Mouse (Mus musculus): Measurements from ENCODE around the gene Apoa1. TPM values are rescaled to one million over a fixed set of nuclear protein-coding genes. Genes with fewer than 3 reads are reported as not detected.

Gene Apoa1
- polyA plus RNA-seq, 1 experiment from 2014 or later = 124 TPM

DNA sequence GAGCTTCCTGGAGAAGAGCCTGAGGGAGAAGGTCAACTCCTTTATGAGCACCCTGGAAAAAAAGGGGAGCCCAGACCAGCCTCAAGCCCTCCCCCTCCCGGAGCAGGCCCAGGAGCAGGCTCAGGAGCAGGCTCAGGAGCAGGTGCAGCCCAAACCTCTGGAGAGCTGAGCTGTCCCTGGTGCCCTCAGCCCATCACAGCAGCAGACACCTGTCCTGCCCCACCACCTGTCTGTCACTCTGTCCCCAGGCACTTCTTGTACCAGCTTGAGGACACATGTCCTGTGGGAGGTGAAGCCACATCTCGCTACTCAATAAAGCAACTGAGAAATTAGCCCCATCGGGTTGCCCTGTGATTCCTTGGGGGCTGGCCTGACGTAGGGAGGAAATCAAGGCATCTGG, 14.7 kb downstream of the Apoa1 start:
- WGBS = 71% methylated on average over 4 of the region's 4 CpGs
- DNase-seq (ENCODE audit: low spot score) = no peak
- Histone ChIP-seq H3K27ac (peak overlapping the region; percentile 57; the same call in 1 of the 2 replicates), H3K36me3 (no peaks in the 10 kb centered on the region), H3K27me3 (ENCODE audit: insufficient read depth, poor library complexity, severe bottlenecking) (peaks cover 24% of the 10 kb centered on the region; the same call in 1 of the 2 replicates), H3K4me3 (no peak overlapping the region), H3K4me1 (peaks cover 19% of the 10 kb centered on the region), H3K9me3 (no peaks in the 10 kb centered on the region)

DNA sequence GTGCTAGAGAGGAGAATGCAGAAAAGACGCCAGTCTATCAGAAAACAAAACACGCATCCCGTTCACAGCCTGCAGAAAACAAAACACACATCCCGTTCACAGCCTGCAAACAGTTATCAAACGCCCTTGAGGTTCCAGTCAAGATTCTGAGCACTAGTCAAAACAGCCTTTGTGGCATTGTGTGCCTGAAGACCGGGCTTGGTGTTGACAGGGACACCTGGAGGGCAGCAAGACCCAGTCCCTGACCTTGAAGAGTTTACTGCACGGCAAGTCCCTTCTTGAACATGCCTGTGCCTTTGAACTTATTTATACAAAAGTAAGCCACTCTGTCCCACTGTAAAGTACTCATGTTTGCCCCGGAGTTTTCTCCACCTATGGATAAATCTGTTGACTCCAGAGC, 15.2 kb downstream of the Apoa1 start:
- H3K27me3 ChIP-seq (ENCODE audit: insufficient read depth, poor library complexity, severe bottlenecking) = peaks cover 29% of the 10 kb centered on the region; the same call in 1 of the 2 replicates
- H3K36me3 ChIP-seq = no peaks in the 10 kb centered on the region
- DNase-seq (ENCODE audit: low spot score) = no peak
- peak overlapping the region; percentile 57; the same call in 1 of the 2 replicates for H3K27ac ChIP-seq
- H3K4me1 ChIP-seq = peaks cover 19% of the 10 kb centered on the region
- H3K4me3 ChIP-seq = no peak overlapping the region
- WGBS = 34% methylated on average over 8 of the region's 8 CpGs
- no peaks in the 10 kb centered on the region for H3K9me3 ChIP-seq

DNA sequence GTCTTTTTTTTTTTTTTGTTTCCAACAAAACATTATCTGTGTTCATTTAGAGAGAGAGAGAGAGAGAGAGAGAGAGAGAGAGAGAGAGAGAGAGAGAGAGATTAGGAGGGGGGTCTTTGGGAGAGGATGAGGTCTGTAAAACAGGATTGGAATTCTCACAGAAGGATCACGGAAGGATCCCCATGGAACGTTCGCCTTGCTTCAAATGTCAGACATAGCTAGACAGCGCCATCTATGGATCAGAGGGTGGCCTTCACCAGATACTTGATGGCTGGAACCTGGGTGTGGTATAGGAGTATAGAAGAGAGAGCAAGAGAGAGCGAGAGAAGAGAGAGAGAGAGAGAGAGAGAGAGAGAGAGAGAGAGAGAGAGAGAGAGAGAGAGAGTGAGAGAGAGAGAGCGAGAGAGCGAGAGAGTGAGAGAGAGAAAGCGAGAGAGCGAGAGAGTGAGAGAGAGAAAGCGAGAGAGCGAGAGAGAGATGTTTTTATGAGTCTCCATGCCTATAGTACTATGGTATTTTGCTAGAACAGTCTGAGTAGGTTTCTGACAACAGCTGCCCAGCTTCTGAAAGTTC, 18.5 kb downstream of the Apoa1 start:
- Histone ChIP-seq H3K27me3 (ENCODE audit: insufficient read depth, poor library complexity, severe bottlenecking) (peaks cover 19% of the 10 kb centered on the region; the same call in 1 of the 2 replicates), H3K9me3 (no peaks in the 10 kb centered on the region), H3K36me3 (no peaks in the 10 kb centered on the region), H3K4me3 (no peak overlapping the region), H3K4me1 (peaks cover 19% of the 10 kb centered on the region), H3K27ac (no peak overlapping the region)
- peak; percentile 88 for DNase-seq (ENCODE audit: low spot score)
- WGBS = 30% methylated on average over 11 of the region's 11 CpGs

DNA sequence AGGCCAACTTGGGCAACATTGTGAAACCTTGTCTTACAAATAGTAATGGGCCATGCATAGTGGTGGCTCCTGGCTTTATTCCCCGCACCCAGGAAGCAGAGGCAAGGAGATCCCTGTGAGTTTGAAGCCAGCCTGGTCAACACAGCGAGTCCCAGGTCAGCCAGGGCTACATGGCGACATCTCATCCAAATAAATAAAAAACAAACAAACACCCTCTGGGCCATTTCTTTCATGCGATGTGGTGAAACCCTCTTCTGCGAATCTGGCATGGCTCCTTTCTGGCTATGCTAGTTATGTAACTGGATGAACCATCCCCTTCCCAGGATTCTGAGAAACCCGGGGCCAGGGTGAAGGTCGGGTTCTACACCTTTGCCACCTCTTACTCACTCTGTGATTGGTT, 27.8 kb downstream of the Apoa1 start:
- H3K36me3 ChIP-seq = no peaks in the 10 kb centered on the region
- WGBS = 89% methylated on average over 7 of the region's 7 CpGs

DNA sequence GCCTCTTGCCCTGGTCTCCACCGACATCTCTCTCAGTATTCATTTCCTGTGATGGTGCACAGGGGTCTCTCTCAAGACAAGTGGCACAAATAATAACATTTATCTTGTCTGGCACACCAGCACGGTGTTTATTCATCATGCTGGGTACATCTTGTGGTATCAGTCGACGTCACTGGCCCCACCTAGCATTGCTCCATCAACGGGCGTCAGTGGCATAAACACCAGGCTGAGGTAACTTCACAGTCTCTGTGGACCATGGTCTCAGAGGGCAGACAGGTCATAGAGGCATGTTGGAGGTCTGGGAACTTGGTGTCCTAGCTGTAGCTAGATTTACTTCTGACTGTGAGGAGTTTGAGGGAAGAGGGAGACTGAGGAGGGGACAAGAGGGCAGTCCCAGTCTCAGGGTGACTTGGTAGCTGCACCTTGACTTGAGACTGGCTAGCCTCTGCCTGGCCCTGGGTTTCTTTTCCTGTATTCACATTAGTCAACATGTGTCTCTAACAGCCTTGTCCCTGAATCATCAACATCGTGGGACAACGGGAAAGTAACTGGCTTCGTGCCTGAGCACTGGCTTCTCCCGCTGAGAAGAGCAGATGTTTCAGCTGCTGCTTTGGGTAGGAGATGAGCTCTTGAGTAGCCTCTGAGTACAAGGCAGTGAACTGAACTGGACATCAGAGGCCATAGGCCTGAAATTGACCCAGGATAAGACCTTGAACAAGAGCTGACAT, 28.4 kb downstream of the Apoa1 start:
- no peaks in the 10 kb centered on the region for H3K36me3 ChIP-seq
- H3K27ac ChIP-seq = peak overlapping the region; percentile 42; the same call in 1 of the 2 replicates
- WGBS = 84% methylated on average over 10 of the region's 10 CpGs
- H3K4me3 ChIP-seq = no peak overlapping the region
- DNase-seq (ENCODE audit: low spot score) = no peak
- H3K27me3 ChIP-seq (ENCODE audit: insufficient read depth, poor library complexity, severe bottlenecking) = peaks cover 4% of the 10 kb centered on the region; the same call in 1 of the 2 replicates
- H3K4me1 ChIP-seq = no peaks in the 10 kb centered on the region
- no peaks in the 10 kb centered on the region for H3K9me3 ChIP-seq

More for the DNA sequence above, 27.8 kb downstream of the Apoa1 start:
- Histone ChIP-seq H3K9me3 (no peaks in the 10 kb centered on the region), H3K27ac (no peak overlapping the region), H3K4me3 (no peak overlapping the region), H3K4me1 (no peaks in the 10 kb centered on the region), H3K27me3 (ENCODE audit: insufficient read depth, poor library complexity, severe bottlenecking) (peaks cover 4% of the 10 kb centered on the region; the same call in 1 of the 2 replicates)
- DNase-seq (ENCODE audit: low spot score) = no peak

DNA sequence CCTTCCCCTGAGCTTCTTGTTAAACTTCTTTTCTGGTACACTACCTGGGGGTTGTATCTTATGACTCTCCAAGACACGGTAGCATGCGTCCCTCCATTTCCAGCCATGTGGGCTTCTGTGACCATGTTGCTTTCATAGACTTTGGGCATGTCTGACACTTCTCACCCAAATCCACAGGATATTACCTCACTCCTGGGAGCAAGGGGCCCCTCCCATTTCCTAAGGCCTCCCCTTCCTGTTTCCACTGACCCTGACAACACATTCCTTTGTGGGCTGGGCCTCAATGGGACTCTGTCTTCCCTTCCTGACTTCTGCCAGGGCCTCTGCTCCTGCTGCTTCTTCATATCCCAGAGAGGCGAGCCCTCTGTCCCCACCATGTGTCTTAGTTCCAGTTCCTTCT, 29.2 kb downstream of the Apoa1 start:
- Histone ChIP-seq H3K27me3 (ENCODE audit: insufficient read depth, poor library complexity, severe bottlenecking) (peaks cover 4% of the 10 kb centered on the region; the same call in 1 of the 2 replicates), H3K4me1 (no peaks in the 10 kb centered on the region), H3K4me3 (no peak overlapping the region), H3K9me3 (no peaks in the 10 kb centered on the region), H3K36me3 (no peaks in the 10 kb centered on the region), H3K27ac (peak overlapping the region; percentile 42; the same call in 1 of the 2 replicates)
- WGBS = 76% methylated on average over 3 of the region's 3 CpGs
- DNase-seq (ENCODE audit: low spot score) = no peak

DNA sequence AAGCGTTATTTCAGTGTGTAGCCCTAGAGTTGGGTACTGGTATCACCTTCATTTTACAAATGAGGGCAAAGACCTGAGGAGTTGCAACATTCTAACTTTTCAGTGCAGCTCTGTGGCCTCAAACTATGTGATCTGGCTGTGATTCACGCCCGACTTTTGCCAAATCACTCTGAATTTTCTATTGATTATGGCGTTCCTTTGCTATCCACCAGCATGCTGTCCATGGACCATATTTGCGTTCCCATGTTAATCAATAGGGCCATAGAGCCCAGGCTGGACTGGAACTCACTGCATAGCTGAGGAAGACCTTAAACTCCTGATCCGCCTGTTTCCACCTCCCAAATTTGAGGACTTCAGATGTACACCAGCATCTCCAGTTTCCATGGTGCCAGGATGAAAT, 30.7 kb downstream of the Apoa1 start:
- Histone ChIP-seq H3K36me3 (no peaks in the 10 kb centered on the region), H3K9me3 (no peaks in the 10 kb centered on the region), H3K27ac (no peak overlapping the region), H3K4me1 (no peaks in the 10 kb centered on the region), H3K27me3 (ENCODE audit: insufficient read depth, poor library complexity, severe bottlenecking) (peaks cover 4% of the 10 kb centered on the region; the same call in 1 of the 2 replicates), H3K4me3 (no peak overlapping the region)
- no peak for DNase-seq (ENCODE audit: low spot score)
- 76% methylated on average over 6 of the region's 6 CpGs for WGBS

DNA sequence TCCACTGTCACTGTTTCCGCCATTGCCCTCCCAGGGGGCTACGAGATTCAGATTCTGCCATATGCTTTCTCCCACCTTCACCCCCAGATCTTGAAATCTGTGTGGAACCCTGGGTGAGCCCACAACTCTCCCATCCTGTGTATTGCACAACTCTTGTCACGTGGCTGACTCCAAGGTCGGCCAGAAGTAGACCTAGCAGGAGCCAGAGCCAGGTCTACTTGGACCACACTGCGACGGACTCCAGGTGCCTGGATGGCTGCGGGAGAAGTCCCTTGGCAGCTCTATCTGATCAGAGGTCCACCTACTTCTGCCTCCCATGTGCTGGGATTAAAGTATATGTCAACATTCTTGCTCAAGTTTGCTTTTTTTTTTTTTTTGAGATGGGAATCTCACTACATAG, 32.8 kb downstream of the Apoa1 start:
- WGBS = 83% methylated on average over 7 of the region's 7 CpGs
- no peaks in the 10 kb centered on the region for H3K36me3 ChIP-seq
- no peak for DNase-seq (ENCODE audit: low spot score)
- no peaks in the 10 kb centered on the region for H3K9me3 ChIP-seq
- H3K27me3 ChIP-seq (ENCODE audit: insufficient read depth, poor library complexity, severe bottlenecking) = peaks cover 4% of the 10 kb centered on the region; the same call in 1 of the 2 replicates
- H3K27ac ChIP-seq = no peak overlapping the region
- H3K4me3 ChIP-seq = no peak overlapping the region
- no peaks in the 10 kb centered on the region for H3K4me1 ChIP-seq

DNA sequence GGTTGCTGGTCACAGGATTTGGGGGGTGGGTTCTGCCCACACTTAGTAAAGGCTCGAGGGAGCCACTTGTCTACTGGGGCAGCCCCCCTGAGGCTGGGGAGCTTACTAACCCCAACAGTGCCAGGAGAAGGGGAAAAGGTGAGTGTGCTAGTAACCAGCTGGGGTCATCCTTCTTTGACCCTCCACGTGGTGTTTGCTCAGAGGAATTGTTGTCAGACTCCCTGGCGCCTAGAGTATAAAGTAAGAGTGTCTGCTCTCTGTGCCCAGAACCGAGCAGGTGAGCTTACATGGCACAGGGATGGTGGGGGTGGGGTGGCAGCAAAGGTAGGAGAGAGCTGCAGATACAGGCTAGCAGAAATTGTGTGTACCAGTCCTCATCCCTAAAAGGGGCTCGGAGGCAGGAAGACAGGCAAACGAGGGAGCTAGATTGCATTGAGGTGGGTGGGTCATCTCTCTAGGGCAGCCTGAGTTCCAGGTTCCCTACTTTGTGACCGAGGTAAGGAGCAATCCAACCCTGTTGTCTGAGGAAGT, 40.0 kb downstream of the Apoa1 start, which contains the start of gene Apoa5:
Gene Apoa5, plus strand, starts transcription at position 291 of the 531 bp plus-strand sequence.
- H3K9me3 ChIP-seq = no peaks in the 10 kb centered on the region
- H3K4me3 ChIP-seq = no peak within 1 kb of the TSS
- H3K4me1 ChIP-seq = peaks cover 12% of the 10 kb centered on the region
- no peak within 1 kb of the TSS for H3K27ac ChIP-seq
- WGBS = 46% methylated on average over 7 of the region's 7 CpGs
- peaks cover 41% of the 10 kb centered on the region for H3K27me3 ChIP-seq (ENCODE audit: insufficient read depth, poor library complexity, severe bottlenecking)
- no peaks in the 10 kb centered on the region for H3K36me3 ChIP-seq
- no peak for DNase-seq (ENCODE audit: low spot score)

DNA sequence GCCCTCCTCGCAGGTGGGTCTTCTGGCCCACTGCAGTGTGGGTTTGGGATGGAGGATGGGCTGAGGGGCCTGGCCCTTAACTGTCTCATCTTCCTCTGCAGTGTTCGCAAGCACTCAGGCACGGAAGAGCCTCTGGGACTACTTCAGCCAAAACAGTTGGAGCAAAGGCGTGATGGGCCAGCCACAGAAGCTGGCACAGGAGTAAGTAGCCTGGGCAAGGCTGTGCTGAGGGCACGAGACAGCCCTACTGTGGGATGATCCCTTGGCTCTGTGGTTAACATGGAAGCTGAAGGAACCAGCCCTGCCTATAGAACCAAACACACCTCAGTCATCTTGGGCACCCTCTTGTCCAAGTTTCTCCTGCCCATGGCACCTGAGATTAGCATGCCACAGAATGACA, 40.7 kb downstream of the Apoa1 start:
- peaks cover 41% of the 10 kb centered on the region for H3K27me3 ChIP-seq (ENCODE audit: insufficient read depth, poor library complexity, severe bottlenecking)

DNA sequence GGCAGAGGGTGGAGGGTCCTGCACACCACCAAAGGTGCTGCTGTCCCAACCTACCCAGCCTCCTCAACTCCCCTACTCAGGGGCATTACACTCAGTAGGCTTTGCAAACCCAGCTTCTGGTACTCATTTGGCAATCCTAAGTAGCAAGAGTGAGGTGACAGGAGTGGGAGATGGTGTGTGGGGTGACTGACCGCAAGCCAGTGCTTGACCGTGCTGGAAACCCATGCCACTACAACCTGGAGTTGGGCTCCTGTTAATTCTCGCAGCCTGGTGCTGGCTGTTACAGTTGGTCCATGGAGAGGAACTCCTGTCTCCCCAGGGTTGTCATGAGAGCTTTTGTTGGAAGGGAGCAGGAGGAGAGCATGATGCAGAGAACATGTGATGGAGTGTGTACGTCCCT, 42.4 kb downstream of the Apoa1 start:
- H3K27ac ChIP-seq = no peak overlapping the region
- H3K4me3 ChIP-seq = no peak overlapping the region
- no peaks in the 10 kb centered on the region for H3K9me3 ChIP-seq
- WGBS = 86% methylated on average over 4 of the region's 4 CpGs
- peaks cover 16% of the 10 kb centered on the region for H3K36me3 ChIP-seq
- H3K4me1 ChIP-seq = peaks cover 23% of the 10 kb centered on the region
- no peak for DNase-seq (ENCODE audit: low spot score)
- H3K27me3 ChIP-seq (ENCODE audit: insufficient read depth, poor library complexity, severe bottlenecking) = peaks cover 41% of the 10 kb centered on the region

More for the DNA sequence above, 40.7 kb downstream of the Apoa1 start:
- H3K9me3 ChIP-seq = no peaks in the 10 kb centered on the region
- H3K36me3 ChIP-seq = no peaks in the 10 kb centered on the region
- no peak overlapping the region for H3K27ac ChIP-seq
- no peak for DNase-seq (ENCODE audit: low spot score)
- WGBS = 81% methylated on average over 5 of the region's 5 CpGs
- H3K4me1 ChIP-seq = peaks cover 19% of the 10 kb centered on the region
- H3K4me3 ChIP-seq = no peak overlapping the region

DNA sequence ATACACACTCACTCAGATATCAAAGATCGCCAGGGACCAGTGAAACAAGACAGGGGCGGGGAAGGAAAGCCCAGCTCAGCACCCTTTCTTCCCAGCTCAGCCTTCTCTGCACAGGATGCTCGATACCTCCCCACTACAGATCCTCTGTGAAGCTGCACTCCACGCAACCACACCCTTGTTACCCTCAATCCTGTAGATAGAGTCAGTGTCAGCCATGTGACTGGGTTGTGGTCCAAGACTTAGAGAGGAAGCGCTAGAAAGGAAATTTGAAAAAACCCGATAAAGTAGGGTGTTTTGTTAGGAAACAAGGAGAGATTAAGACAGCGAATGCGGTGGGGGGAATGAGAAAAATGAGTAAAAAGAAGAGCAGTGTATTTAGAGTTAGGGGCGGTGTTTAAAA, 43.7 kb downstream of the Apoa1 start:
- H3K27ac ChIP-seq = no peak overlapping the region
- peak overlapping the region; percentile 96; the same call in 1 of the 2 replicates for H3K4me3 ChIP-seq
- no peak for DNase-seq (ENCODE audit: low spot score)
- no peaks in the 10 kb centered on the region for H3K9me3 ChIP-seq
- peaks cover 41% of the 10 kb centered on the region for H3K27me3 ChIP-seq (ENCODE audit: insufficient read depth, poor library complexity, severe bottlenecking)
- H3K36me3 ChIP-seq = peaks cover 29% of the 10 kb centered on the region
- 68% methylated on average over 9 of the region's 9 CpGs for WGBS
- peaks cover 23% of the 10 kb centered on the region for H3K4me1 ChIP-seq
